Mouse (Mus musculus) lung, adult 2 months (tissue): ENCODE measurements at regions not wholly inside any gene's neighbourhood (a gene's known extent, or its start where the extent isn't known, plus 50 kb on each side); places are given as distances from the start of the nearest gene placed in this dataset.

Experiments
- DNase-seq: peaks from one replicate; pipeline ENCODE4 v3.0.0; 2022
- H3K4me1 ChIP-seq: fragments of 200-500 bp; 2 replicates; pipeline ENCODE4 v1.6.1; 2011; ENCODE audit warnings: low read length; ENCODE audit not compliant: control insufficient read depth, insufficient read depth
- H3K4me3 ChIP-seq: fragments of 200-500 bp; replicated peaks from 2 replicates; pipeline ENCODE3; 2011; ENCODE audit warnings: low read depth, mild to moderate bottlenecking, control low read depth, low read length; ENCODE audit errors: extremely low read depth
- CTCF ChIP-seq: fragments of 200-500 bp; IDR thresholded peaks from 2 replicates; pipeline ENCODE4 v1.5.1; 2011; ENCODE audit warnings: mild to moderate bottlenecking, low read length, control low read depth; ENCODE audit not compliant: insufficient read depth
- POLR2A ChIP-seq: fragments of 200-500 bp; IDR thresholded peaks from 2 replicates; pipeline ENCODE4 v1.6.1; 2011; ENCODE audit warnings: low read depth, mild to moderate bottlenecking, control low read depth, low read length, borderline replicate concordance; ENCODE audit errors: extremely low read depth
- WGBS: fragments of 180-500 bp; shearing (Covaris S2); methylation state at CpG from one replicate; pipeline ENCODE4 v1.1.7; 2018; 5-methylcytosine and 5-hydroxymethylcytosine counted together

DNA sequence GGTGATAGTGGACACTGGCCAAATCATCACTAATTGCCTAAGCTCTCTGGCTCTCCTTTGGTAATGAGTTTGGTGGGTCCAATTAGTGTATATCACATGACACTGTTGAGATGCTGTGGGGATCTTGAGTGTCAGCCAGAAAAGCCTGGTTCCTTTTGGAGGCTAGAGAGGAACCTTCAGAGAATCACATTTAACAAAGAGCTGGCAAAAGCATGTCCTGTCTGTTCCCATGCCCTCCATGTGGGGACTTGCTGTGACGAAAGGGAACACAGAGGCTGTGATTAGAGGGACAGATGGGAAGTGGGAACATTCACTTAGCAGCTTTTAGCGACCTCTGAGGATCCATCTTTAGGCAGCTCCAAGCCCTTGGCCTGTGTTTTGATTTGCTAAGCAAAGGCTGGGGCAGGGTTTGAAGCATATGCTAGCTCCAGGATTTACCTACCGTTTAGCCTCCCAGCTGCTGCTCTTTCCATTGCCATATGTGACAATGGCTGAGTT is 407.4 kb upstream of the Lmcd1 start:
- H3K4me3 ChIP-seq, result no peak overlapping the region
- TF ChIP-seq POLR2A (no peak), CTCF (no peak)
- 51% methylated on average over 3 of the region's 3 CpGs for WGBS
- no peak for DNase-seq
- no peaks in the 10 kb centered on the region for H3K4me1 ChIP-seq

DNA sequence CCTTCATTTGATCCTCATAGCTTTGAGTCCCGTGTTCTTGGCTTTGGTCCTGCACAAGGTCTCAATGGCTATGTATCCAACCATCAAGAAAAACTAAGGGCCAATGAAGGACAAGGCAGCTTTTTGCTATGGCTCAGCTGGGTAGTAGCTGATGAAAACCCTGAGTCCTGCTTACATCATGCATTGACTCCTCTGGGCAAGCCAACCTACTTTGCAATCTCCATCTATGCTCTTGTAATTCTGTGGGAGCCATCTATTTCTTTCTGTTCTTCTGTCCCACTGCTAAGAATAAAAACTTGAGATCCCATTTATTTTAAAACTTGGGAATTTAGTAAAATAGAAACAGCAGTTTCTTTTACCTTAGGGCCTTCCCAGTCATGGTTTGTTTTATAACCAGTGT is 391.0 kb upstream of the Lmcd1 start:
- Histone ChIP-seq H3K4me3 (no peak overlapping the region), H3K4me1 (no peaks in the 10 kb centered on the region)
- no peak for TF ChIP-seq POLR2A
- no peak for TF ChIP-seq CTCF
- WGBS, result 53% methylated on average over 1 of the region's 1 CpGs
- DNase-seq, result no peak

GRCm38 (mm10) chr6:111883946-111884345 is 389.6 kb upstream of the Lmcd1 start:
- WGBS, result 83% methylated on average over 1 of the region's 1 CpGs
- Histone ChIP-seq H3K4me3 (no peak overlapping the region), H3K4me1 (no peaks in the 10 kb centered on the region)
- DNase-seq, result no peak
- TF ChIP-seq CTCF (no peak), POLR2A (no peak)

GRCm38 (mm10) chr6:111911997-111912396 is 361.6 kb upstream of the Lmcd1 start:
- 53% methylated on average over 2 of the region's 2 CpGs for WGBS
- TF ChIP-seq POLR2A, result no peak

DNA sequence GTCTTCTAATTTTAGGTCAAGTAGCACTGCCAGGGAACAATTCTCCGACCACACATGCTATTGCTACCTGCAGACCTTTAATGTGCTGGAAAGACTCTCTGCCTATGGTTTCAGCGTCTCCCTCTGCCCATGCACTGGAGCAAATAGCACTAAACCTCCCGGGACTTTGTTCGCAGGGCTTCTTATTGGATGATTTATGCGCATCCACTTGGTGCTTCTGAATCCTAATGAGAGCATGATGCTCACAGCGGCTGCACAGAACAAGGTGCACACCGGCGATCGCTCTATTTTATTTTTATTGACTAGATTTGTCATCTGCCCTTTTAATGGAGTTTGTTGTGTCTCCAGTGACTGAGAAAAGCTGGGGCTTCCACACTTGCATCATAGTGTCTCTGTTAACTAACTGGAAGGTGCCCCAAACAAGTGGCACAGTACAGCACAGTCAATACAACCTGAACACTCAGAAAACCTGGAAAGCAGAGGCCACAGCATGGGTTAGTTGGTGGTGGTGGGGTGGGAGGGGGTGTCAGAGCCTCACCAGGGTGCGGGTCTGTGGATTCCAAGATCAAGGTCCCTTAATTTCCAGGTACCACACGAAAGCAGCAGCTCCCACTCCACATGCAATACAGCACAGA is 359.7 kb upstream of the Lmcd1 start:
- WGBS, result 86% methylated on average over 11 of the region's 11 CpGs
- no peaks in the 10 kb centered on the region for H3K4me1 ChIP-seq
- TF ChIP-seq POLR2A, result no peak
- no peak for TF ChIP-seq CTCF
- no peak overlapping the region for H3K4me3 ChIP-seq
- DNase-seq, result no peak

More at GRCm38 (mm10) chr6:111911997-111912396, 361.6 kb upstream of the Lmcd1 start:
- no peak overlapping the region for H3K4me3 ChIP-seq
- DNase-seq, result no peak
- H3K4me1 ChIP-seq, result no peaks in the 10 kb centered on the region

DNA sequence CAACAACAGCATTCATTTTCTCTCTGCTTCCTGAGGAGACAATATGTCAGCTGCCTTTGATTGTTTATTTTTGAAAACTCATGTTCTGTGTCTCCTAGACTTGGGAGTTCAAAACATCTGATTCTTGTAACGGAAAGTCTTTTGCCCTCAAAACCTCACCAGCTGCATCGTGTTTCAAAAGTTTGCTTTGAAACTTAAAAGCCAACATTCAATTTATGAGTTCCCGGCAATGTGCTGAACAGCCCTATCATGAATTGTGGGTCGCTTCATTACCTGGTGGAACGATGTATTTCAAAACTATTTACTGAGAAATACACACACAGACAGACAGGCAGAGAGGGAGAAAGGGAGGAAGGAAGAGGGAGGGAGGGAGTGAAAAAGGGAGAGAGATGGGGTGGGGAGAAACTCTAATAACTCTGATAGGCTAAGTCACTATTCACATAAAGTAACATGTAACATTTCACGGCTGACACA is 356.3 kb upstream of the Lmcd1 start:
- WGBS, result 43% methylated on average over 6 of the region's 6 CpGs
- no peak overlapping the region for H3K4me3 ChIP-seq
- no peak for DNase-seq

GRCm38 (mm10) chr6:111917868-111918597 is 355.5 kb upstream of the Lmcd1 start:
- H3K4me3 ChIP-seq, result no peak overlapping the region
- no peak for TF ChIP-seq CTCF
- WGBS, result 64% methylated on average over 3 of the region's 3 CpGs
- no peak for DNase-seq
- H3K4me1 ChIP-seq, result no peaks in the 10 kb centered on the region

More for the DNA sequence above, 356.3 kb upstream of the Lmcd1 start:
- H3K4me1 ChIP-seq, result no peaks in the 10 kb centered on the region
- TF ChIP-seq POLR2A (no peak), CTCF (no peak)

- Histone ChIP-seq H3K4me3 (no peak overlapping the region), H3K4me1 (no peaks in the 10 kb centered on the region)
- 76% methylated on average over 2 of the region's 2 CpGs for WGBS
- no peak for DNase-seq
- TF ChIP-seq CTCF, result no peak
- TF ChIP-seq POLR2A, result no peak
Measured at GRCm38 (mm10) chr6:111932596-111932995, 341.0 kb upstream of the Lmcd1 start.

GRCm38 (mm10) chr6:111954401-111954800 is 319.2 kb upstream of the Lmcd1 start:
- no peak for DNase-seq
- 82% methylated on average over 1 of the region's 1 CpGs for WGBS
- Histone ChIP-seq H3K4me3 (no peak overlapping the region), H3K4me1 (no peaks in the 10 kb centered on the region)
- no peak for TF ChIP-seq CTCF
- no peak for TF ChIP-seq POLR2A

GRCm38 (mm10) chr6:111965766-111966165 is 307.8 kb upstream of the Lmcd1 start:
- H3K4me1 ChIP-seq, result no peaks in the 10 kb centered on the region
- 58% methylated on average over 3 of the region's 3 CpGs for WGBS
- no peak overlapping the region for H3K4me3 ChIP-seq
- no peak for DNase-seq
- TF ChIP-seq POLR2A, result no peak
- TF ChIP-seq CTCF, result no peak
